Mouse (Mus musculus): Measurements from ENCODE around the gene Hspb2. TPM values are rescaled to one million over a fixed set of nuclear protein-coding genes. Genes with fewer than 3 reads are reported as not detected.

Gene Hspb2
- polyA plus RNA-seq (2014; fragmentation: Illumina TruSeq; extraction: RNeasy Lipid Tissue Mini Kit (QIAGEN cat#74804); ENCODE audit: insufficient read depth, low read depth, low replicate concordance): 34.3 TPM

GRCm38 (mm10) chr9:50752054-50752602 lies at the start of gene Hspb2:
TSS of gene Hspb2 (minus strand) at chr9:50752354.

GRCm38 (mm10) chr9:50774991-50775612 lies 22.9 kb upstream of the Hspb2 start, which contains the start of the genes Alg9 and 1110032A03Rik:
TSS of gene Alg9 (plus strand) at chr9:50775019.
TSS of gene 1110032A03Rik (minus strand) at chr9:50775520.

DNA sequence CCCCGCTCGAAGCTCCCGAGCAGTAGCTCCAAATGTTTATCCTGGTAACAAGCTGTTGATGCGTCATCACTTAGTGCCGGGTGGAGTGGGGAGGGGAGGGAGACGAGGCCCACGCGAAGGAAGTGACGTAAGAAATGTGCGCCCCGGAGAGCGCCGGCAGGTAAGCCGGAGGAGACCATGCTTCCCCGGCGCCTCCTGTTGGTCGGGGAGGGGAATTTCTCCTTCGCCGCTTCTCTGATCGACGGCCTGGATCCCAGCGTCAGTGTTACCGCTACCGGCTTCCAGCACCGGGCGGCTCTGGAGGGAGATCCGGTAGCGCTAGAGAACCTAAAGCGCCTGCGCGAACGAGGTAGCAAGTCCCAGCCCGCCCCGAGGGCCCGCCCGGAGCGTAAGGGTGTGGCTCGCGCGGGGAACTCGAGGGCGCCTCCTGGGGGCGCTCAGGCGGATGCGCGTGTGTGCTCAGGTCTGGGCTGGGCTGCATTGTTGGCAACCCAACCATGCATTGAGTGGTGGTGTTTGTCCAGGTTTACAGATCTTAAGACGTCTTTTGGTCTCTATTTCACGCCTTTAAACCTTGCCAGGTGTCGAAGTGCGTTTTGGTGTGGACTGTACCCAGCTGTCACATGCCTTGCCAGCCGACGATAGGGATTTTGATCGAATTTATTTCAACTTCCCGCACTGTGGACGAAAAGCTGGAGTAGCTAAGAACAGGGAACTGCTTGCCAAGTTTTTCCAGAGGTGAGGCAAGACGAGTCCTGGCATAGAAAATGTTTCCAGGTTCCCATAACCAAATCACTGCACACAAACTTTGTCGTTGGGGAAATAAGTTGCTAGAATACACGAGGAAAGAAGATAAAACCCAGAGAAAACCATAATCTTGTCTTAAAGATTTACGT lies 16.2 kb upstream of the Hspb2 start, which contains the start of gene Fdxacb1:
TSS of gene Fdxacb1 (plus strand) at position 130 of the 896 bp plus-strand sequence.

GRCm38 (mm10) chr9:50751323-50751722 lies 831 bp downstream of the Hspb2 start, which contains the start of gene Cryab:
TSS of gene Cryab (plus strand) at chr9:50751325.

DNA sequence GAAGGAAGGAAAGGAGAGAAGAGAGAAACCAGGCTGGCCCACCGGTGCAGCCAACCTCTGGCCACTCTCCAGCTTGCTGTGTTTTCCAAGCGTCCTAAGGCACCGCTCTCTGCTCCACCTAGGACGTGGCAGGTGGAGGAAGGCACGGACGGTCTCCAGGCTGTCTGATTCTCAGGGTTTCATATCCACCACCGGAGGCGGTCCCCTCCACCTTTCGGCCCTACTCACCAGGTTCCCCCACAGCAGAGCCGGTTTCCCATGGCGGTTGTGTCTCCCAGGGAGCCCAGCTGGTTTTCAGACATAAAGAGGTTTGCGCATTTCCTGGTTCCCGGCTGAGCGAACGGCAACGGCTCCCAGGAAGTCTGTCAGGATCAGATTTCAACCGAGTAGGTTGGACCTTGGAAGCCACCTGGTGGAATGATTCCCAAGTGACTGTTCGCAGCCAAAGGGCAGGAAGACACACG lies 5.9 kb downstream of the Hspb2 start, which contains the start of gene 2310030G06Rik:
TSS of gene 2310030G06Rik (minus strand) at position 323 of the 464 bp plus-strand sequence.

DNA sequence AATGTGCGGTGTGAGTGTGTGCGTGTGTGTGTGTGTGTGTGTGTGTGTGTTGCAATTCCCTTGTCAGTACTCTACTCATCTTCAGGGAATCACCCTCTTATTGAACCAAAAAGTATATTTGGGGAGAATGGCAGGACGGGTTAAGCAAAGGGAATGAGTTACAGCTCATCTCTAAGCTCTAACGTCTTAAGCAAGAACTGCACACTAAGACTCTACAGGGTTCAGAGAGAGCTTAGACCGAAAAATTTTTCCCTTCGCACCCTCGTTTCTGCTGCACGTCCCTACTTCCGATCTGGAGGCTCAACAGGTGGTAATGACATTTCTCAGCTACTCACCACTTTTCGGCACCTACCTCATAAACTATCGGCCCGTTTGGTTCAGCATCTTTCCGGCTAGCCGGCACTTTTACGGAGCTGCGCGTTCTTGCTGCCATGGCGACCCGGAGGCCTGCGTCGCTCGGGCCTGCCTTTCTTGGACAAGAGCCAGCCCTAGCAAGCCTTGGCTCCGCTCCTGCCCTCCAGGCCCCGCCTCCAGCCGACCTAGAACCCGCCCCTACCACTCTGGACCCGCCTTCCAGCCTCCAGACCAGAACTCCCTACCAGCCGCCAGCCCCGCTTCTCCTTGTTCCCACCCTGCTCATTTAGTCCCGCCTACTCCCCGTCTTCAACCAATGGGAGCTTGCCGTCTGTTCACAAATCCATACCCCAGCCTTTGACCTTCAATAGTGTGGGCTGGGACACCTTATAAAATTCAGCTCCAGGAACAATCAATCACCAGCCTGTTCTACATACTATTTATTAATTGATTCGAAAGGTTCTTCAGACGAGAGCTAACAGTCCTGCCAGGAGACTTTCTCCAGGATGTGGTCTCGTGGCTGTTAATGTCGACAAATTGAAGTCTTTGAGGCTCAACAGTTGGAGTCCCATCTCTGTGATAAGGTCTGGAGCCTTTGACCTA lies 13.0 kb downstream of the Hspb2 start, which contains the start of gene Dixdc1:
TSS of gene Dixdc1 (minus strand) at position 604 of the 957 bp plus-strand sequence.

Other genes with a start within 250 kb of the Hspb2 start
- 72.1 TPM for gene Pts, start 223.6 kb downstream of the Hspb2 start, polyA plus RNA-seq (2014; fragmentation: Illumina TruSeq; extraction: RNeasy Lipid Tissue Mini Kit (QIAGEN cat#74804); ENCODE audit: insufficient read depth, low read depth, low replicate concordance)
- gene Il18, start 197.5 kb downstream of the Hspb2 start, polyA plus RNA-seq (2014; fragmentation: Illumina TruSeq; extraction: RNeasy Lipid Tissue Mini Kit (QIAGEN cat#74804); ENCODE audit: insufficient read depth, low read depth, low replicate concordance): 31.8 TPM
- gene Bco2, start 197.2 kb downstream of the Hspb2 start, polyA plus RNA-seq (2014; fragmentation: Illumina TruSeq; extraction: RNeasy Lipid Tissue Mini Kit (QIAGEN cat#74804); ENCODE audit: insufficient read depth, low read depth, low replicate concordance): 1.4 TPM
- not detected for gene Tex12, start 191.0 kb downstream of the Hspb2 start, polyA plus RNA-seq (2014; fragmentation: Illumina TruSeq; extraction: RNeasy Lipid Tissue Mini Kit (QIAGEN cat#74804); ENCODE audit: insufficient read depth, low read depth, low replicate concordance)
- 151 TPM for gene Sdhd, start 148.5 kb downstream of the Hspb2 start, polyA plus RNA-seq (2014; fragmentation: Illumina TruSeq; extraction: RNeasy Lipid Tissue Mini Kit (QIAGEN cat#74804); ENCODE audit: insufficient read depth, low read depth, low replicate concordance)
- gene Timm8b, start 148.4 kb downstream of the Hspb2 start, polyA plus RNA-seq (2014; fragmentation: Illumina TruSeq; extraction: RNeasy Lipid Tissue Mini Kit (QIAGEN cat#74804); ENCODE audit: insufficient read depth, low read depth, low replicate concordance): 173 TPM
- 9.5 TPM for gene Pih1d2, start 135.0 kb downstream of the Hspb2 start, polyA plus RNA-seq (2014; fragmentation: Illumina TruSeq; extraction: RNeasy Lipid Tissue Mini Kit (QIAGEN cat#74804); ENCODE audit: insufficient read depth, low read depth, low replicate concordance)
- 10.5 TPM for gene Nkapd1, start 134.9 kb downstream of the Hspb2 start, polyA plus RNA-seq (2014; fragmentation: Illumina TruSeq; extraction: RNeasy Lipid Tissue Mini Kit (QIAGEN cat#74804); ENCODE audit: insufficient read depth, low read depth, low replicate concordance)
- 26.0 TPM for gene Dlat, start 92.6 kb downstream of the Hspb2 start, polyA plus RNA-seq (2014; fragmentation: Illumina TruSeq; extraction: RNeasy Lipid Tissue Mini Kit (QIAGEN cat#74804); ENCODE audit: insufficient read depth, low read depth, low replicate concordance)
- gene Dixdc1, start 12.8 kb downstream of the Hspb2 start, polyA plus RNA-seq (2014; fragmentation: Illumina TruSeq; extraction: RNeasy Lipid Tissue Mini Kit (QIAGEN cat#74804); ENCODE audit: insufficient read depth, low read depth, low replicate concordance): 5.6 TPM
- gene 2310030G06Rik, start 5.8 kb downstream of the Hspb2 start, polyA plus RNA-seq (2014; fragmentation: Illumina TruSeq; extraction: RNeasy Lipid Tissue Mini Kit (QIAGEN cat#74804); ENCODE audit: insufficient read depth, low read depth, low replicate concordance): 21.1 TPM
- gene Cryab, start 1.0 kb downstream of the Hspb2 start, polyA plus RNA-seq (2014; fragmentation: Illumina TruSeq; extraction: RNeasy Lipid Tissue Mini Kit (QIAGEN cat#74804); ENCODE audit: insufficient read depth, low read depth, low replicate concordance): 400 TPM
- gene Fdxacb1, start 15.9 kb upstream of the Hspb2 start, polyA plus RNA-seq (2014; fragmentation: Illumina TruSeq; extraction: RNeasy Lipid Tissue Mini Kit (QIAGEN cat#74804); ENCODE audit: insufficient read depth, low read depth, low replicate concordance): 6.0 TPM
- gene Alg9, start 22.7 kb upstream of the Hspb2 start, polyA plus RNA-seq (2014; fragmentation: Illumina TruSeq; extraction: RNeasy Lipid Tissue Mini Kit (QIAGEN cat#74804); ENCODE audit: insufficient read depth, low read depth, low replicate concordance): 14.9 TPM
- gene 1110032A03Rik, start 23.2 kb upstream of the Hspb2 start, polyA plus RNA-seq (2014; fragmentation: Illumina TruSeq; extraction: RNeasy Lipid Tissue Mini Kit (QIAGEN cat#74804); ENCODE audit: insufficient read depth, low read depth, low replicate concordance): 58.9 TPM
- gene Ppp2r1b, start 92.9 kb upstream of the Hspb2 start, polyA plus RNA-seq (2014; fragmentation: Illumina TruSeq; extraction: RNeasy Lipid Tissue Mini Kit (QIAGEN cat#74804); ENCODE audit: insufficient read depth, low read depth, low replicate concordance): 13.1 TPM